Mouse (Mus musculus): ENCODE results near the gene Zfp978. TPM values are rescaled to one million over a fixed set of nuclear protein-coding genes. Genes with fewer than 3 reads are reported as not detected.

Gene Zfp978
- polyA plus RNA-seq, 1 experiment = not detected

GRCm38 (mm10) chr4:147433874-147434273 is 72.8 kb downstream of the Zfp978 start:
- Histone ChIP-seq H3K36me3 (ENCODE audit: control insufficient read depth, insufficient read depth, low read length) (no peaks in the 10 kb centered on the region), H3K4me3 (ENCODE audit: low read depth, low read length) (no peak overlapping the region), H3K27me3 (ENCODE audit: control insufficient read depth, insufficient read depth, low read length) (no peaks in the 10 kb centered on the region), H3K4me1 (ENCODE audit: control insufficient read depth, insufficient read depth, insufficient read length, low read length) (no peaks in the 10 kb centered on the region), H3K27ac (ENCODE audit: insufficient read depth, low read depth, low read length) (no peak overlapping the region)
- 43% methylated on average over 2 of the region's 2 CpGs for whole genome bisulfite sequencing
- TF ChIP-seq POLR2A (IDR thresholded peaks at IDR 0.05; ENCODE audit: low read depth, low read length) (no peak), CTCF (IDR thresholded peaks at IDR 0.05; ENCODE audit: extremely low read depth, insufficient read length, insufficient replicate concordance, low read depth, low read length) (no peak)

Other genes starting within 250 kb of the Zfp978 start
- gene Zfp991, start 229.3 kb upstream of the Zfp978 start, polyA plus RNA-seq (2012; rRNA removed) = not detected in 2 replicates
- not detected in 2 replicates for gene Zfp988, start 55.6 kb upstream of the Zfp978 start, polyA plus RNA-seq (2012; rRNA removed)
- not detected in 2 replicates for gene Zfp982, start 131.1 kb downstream of the Zfp978 start, polyA plus RNA-seq (2012; rRNA removed)
- gene Gm16503, start 178.9 kb downstream of the Zfp978 start, polyA plus RNA-seq (2012; rRNA removed) = not detected in 2 replicates
- gene Zfp985, start 192.0 kb downstream of the Zfp978 start, polyA plus RNA-seq (2012; rRNA removed) = not detected in 2 replicates

All from small intestine, adult 2 months (tissue).